Mouse (Mus musculus) heart, embryonic 12.5 days (tissue): Measurements from ENCODE around the gene Gm20388. TPM values are rescaled to one million over a fixed set of nuclear protein-coding genes. Genes with fewer than 3 reads are reported as not detected.
A peak's percentile ranks its signal among the peaks of the same experiment; 100 is the strongest.

Source experiments
- ATAC-seq: fragments of 200-750 bp; cut with Nextera tagmentation; 2 replicates; pipeline ENCODE4 v1.8.0; 2017; ENCODE audit warnings: moderate TSS enrichment, moderate library complexity; ENCODE audit not compliant: insufficient number of reproducible peaks, low FRiP score
- H3K27ac ChIP-seq: fragments of 300-500 bp; sonication (generic); 2 replicates; pipeline ENCODE4 v1.5.1; 2016; ENCODE audit warnings: mild to moderate bottlenecking, moderate library complexity; ENCODE audit not compliant: poor library complexity, severe bottlenecking
- H3K27me3 ChIP-seq: fragments of 300-500 bp; sonication (generic); replicated peaks from 2 replicates; pipeline ENCODE4 v1.6.1; 2016; ENCODE audit warnings: mild to moderate bottlenecking, moderate library complexity
- H3K36me3 ChIP-seq: fragments of 300-500 bp; sonication (generic); 2 replicates; pipeline ENCODE4 v1.6.1; 2016; ENCODE audit warnings: mild to moderate bottlenecking, moderate library complexity
- H3K4me1 ChIP-seq: fragments of 300-500 bp; sonication (generic); replicated peaks from 2 replicates; pipeline ENCODE4 v1.6.1; 2016; ENCODE audit warnings: mild to moderate bottlenecking
- H3K4me2 ChIP-seq: fragments of 300-500 bp; sonication (generic); 2 replicates; pipeline ENCODE4 v1.6.1; 2016; ENCODE audit warnings: mild to moderate bottlenecking, moderate library complexity
- H3K4me3 ChIP-seq: fragments of 300-500 bp; sonication (generic); 2 replicates; pipeline ENCODE4 v1.5.1; 2016; ENCODE audit warnings: mild to moderate bottlenecking
- H3K9ac ChIP-seq: fragments of 300-500 bp; sonication (generic); 2 replicates; pipeline ENCODE4 v1.6.1; 2016; ENCODE audit warnings: mild to moderate bottlenecking, moderate library complexity
- H3K9me3 ChIP-seq: fragments of 300-500 bp; sonication (generic); replicated peaks from 2 replicates; pipeline ENCODE4 v1.6.1; 2016; ENCODE audit warnings: mild to moderate bottlenecking, moderate library complexity
- WGBS: fragments of 180-500 bp; shearing (Covaris S2); methylation state at CpG from one replicate; pipeline ENCODE4 v1.1.7; 2016; 5-methylcytosine and 5-hydroxymethylcytosine counted together
- polyA plus RNA-seq: library from polyadenylated mRNA; unstranded; fragments of >200 nt; fragmentation: Nextera tagmentation; extraction: Ambion mirVana; gene quantifications from 2 replicates; pipeline ENCODE4 v1.2.1, GENCODE M21; 2016

The Gm20388 gene
- polyA plus RNA-seq, 1 experiment from 2014 or later, result not detected

GRCm38 (mm10) chr8:121844765-121845164 lies 1934.1 kb downstream of the Gm20388 start:
- no peak overlapping the region for H3K4me2 ChIP-seq
- H3K4me1 ChIP-seq, result no peaks in the 10 kb centered on the region
- no peak overlapping the region for H3K27ac ChIP-seq
- H3K4me3 ChIP-seq, result no peak overlapping the region
- ATAC-seq, result no peak
- H3K9me3 ChIP-seq, result no peaks in the 10 kb centered on the region
- no peak overlapping the region for H3K9ac ChIP-seq
- WGBS, result 60% methylated on average over 6 of the region's 7 CpGs
- peaks cover 10% of the 10 kb centered on the region; the same call in 1 of the 2 replicates for H3K27me3 ChIP-seq
- H3K36me3 ChIP-seq, result peaks cover 13% of the 10 kb centered on the region

GRCm38 (mm10) chr8:121846815-121847214 lies 1936.2 kb downstream of the Gm20388 start:
- Histone ChIP-seq H3K36me3 (0 out of 2 replicates have a peak, but pooled peaks cover 7% of the 10 kb centered on the region), H3K4me3 (no peak overlapping the region), H3K27me3 (peaks cover 14% of the 10 kb centered on the region; the same call in 1 of the 2 replicates), H3K9ac (no peak overlapping the region), H3K4me1 (peaks cover 8% of the 10 kb centered on the region), H3K9me3 (no peaks in the 10 kb centered on the region), H3K27ac (no peak overlapping the region), H3K4me2 (no peak overlapping the region)
- ATAC-seq, result no peak

DNA sequence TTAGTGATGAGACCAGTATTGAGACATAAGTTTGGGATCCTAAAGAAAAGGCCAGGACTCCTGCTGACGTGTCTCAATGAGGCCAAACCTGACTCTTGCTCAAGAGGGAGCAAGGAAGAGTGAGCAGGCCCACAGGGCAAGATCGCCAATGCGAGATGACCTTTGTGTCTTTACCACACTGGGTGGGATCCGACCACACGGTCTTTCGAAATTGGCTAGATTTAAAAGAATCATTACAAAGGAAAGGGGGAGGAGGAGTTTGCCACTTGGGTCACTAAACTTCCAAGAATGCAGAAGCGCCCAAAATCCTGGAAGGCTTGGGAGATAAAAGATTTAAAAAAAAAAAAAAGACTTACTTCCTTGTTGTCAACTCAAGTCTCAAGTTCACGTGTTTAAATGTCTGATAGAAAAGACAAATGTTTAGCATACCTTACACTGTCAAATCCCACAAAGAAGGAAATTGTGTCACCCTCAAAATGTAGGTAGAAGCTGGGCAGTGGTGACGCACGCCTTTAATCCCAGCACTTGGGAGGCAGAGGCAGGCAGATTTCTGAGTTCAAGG lies 1936.7 kb downstream of the Gm20388 start:
- H3K27ac ChIP-seq, result no peak overlapping the region
- H3K4me2 ChIP-seq, result no peak overlapping the region
- no peaks in the 10 kb centered on the region for H3K9me3 ChIP-seq
- H3K4me3 ChIP-seq, result no peak overlapping the region
- H3K36me3 ChIP-seq, result 0 out of 2 replicates have a peak, but pooled peaks cover 4% of the 10 kb centered on the region
- H3K4me1 ChIP-seq, result peaks cover 13% of the 10 kb centered on the region
- peaks cover 19% of the 10 kb centered on the region; the same call in 1 of the 2 replicates for H3K27me3 ChIP-seq
- H3K9ac ChIP-seq, result no peak overlapping the region
- 73% methylated on average over 10 of the region's 10 CpGs for WGBS
- no peak for ATAC-seq

DNA sequence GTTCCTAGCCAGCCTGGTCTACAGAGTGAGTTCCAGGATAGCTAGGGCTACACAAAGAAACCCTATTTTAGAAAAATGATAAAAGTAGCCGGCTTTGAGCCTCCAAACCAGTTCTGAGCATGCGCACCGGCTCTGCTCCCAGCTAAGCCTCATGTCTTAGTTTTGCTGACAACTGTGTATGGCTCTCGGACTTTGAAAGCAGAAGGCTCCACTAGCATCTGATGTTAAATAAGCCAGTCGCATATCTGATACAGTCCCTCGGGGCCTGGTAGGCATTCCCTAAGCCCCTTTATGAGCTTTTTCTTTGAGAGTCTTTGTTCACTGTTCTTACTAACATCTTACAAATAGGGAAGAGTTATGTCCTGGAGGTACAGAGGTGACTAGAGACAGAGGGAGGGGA lies 1937.3 kb downstream of the Gm20388 start:
- Histone ChIP-seq H3K27ac (no peak overlapping the region), H3K4me1 (peaks cover 17% of the 10 kb centered on the region), H3K9ac (no peak overlapping the region), H3K4me2 (no peak overlapping the region), H3K36me3 (0 out of 2 replicates have a peak, but pooled peaks cover 4% of the 10 kb centered on the region), H3K4me3 (no peak overlapping the region), H3K9me3 (no peaks in the 10 kb centered on the region), H3K27me3 (peaks cover 19% of the 10 kb centered on the region; the same call in 1 of the 2 replicates)
- ATAC-seq, result no peak
- WGBS, result 70% methylated on average over 6 of the region's 6 CpGs

DNA sequence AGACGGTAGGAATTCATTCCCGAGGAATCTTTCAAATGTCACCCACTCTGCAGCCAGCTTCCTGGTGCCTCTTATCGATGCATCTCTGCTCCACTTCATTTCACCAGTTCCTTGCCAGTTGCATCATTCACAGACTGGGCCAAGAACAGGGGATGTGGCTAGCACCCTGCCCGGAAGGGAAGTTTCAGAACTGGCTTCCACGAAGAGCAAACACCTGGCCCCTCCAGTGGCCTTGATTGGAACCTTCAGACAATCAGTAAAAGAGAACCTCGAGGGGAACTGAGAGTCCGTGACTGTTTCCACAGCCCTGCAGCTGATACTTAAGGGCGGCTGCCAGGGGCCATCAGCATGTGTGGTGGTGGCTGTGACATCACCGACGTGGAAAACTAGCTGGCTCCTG lies 1937.9 kb downstream of the Gm20388 start:
- Histone ChIP-seq H3K4me2 (no peak overlapping the region), H3K36me3 (0 out of 2 replicates have a peak, but pooled peaks cover 4% of the 10 kb centered on the region), H3K9me3 (no peaks in the 10 kb centered on the region), H3K4me1 (peaks cover 22% of the 10 kb centered on the region), H3K27me3 (peaks cover 19% of the 10 kb centered on the region; the same call in 1 of the 2 replicates), H3K27ac (no peak overlapping the region), H3K4me3 (no peak overlapping the region), H3K9ac (no peak overlapping the region)
- WGBS, result 57% methylated on average over 10 of the region's 10 CpGs
- no peak for ATAC-seq

DNA sequence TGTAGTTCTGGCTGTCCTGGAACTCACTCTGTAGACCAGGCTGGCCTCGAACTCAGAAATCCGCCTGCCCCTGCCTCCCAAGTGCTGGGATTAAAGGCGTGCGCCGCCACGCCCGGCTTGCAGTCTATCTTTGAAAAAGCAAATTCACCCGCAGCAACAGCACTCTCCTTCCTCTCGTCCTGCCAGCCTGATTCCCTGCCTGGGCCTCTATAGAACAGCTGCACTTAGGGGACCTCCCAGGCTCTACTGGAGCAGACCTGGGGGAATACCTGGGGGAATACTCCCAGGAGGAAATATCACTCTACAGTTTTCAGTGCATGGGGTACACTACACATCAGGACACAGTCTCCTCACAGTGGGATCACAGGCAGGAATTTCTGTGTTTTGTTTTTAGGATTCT lies 1938.7 kb downstream of the Gm20388 start:
- 70% methylated on average over 9 of the region's 9 CpGs for WGBS
- H3K4me1 ChIP-seq, result peaks cover 26% of the 10 kb centered on the region
- no peak overlapping the region for H3K4me3 ChIP-seq
- H3K36me3 ChIP-seq, result no peaks in the 10 kb centered on the region
- H3K27me3 ChIP-seq, result peaks cover 19% of the 10 kb centered on the region; the same call in 1 of the 2 replicates
- no peak overlapping the region for H3K27ac ChIP-seq
- H3K9me3 ChIP-seq, result no peaks in the 10 kb centered on the region
- ATAC-seq, result no peak
- no peak overlapping the region for H3K9ac ChIP-seq
- H3K4me2 ChIP-seq, result no peak overlapping the region

DNA sequence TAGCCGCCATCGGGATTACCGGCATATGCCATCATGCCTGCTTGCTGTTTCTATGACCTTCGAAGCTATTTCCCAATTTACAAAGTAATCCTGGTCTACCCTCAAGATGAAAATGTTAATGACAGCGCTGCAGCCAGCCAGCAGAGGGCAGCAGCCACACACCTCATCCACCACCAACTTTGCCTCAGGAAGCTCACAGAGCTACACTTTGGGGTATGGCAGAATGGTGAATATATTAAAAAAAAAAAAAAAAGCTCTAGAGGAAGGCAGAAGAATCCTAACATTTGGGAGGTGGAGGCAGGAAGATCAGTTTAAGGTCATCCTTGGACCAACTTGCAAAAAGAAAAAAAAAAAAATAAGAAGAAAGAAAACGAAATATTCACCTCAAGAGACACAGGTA lies 1939.4 kb downstream of the Gm20388 start:
- no peak for ATAC-seq
- no peak overlapping the region for H3K27ac ChIP-seq
- no peaks in the 10 kb centered on the region for H3K36me3 ChIP-seq
- H3K9ac ChIP-seq, result no peak overlapping the region
- H3K4me1 ChIP-seq, result peaks cover 26% of the 10 kb centered on the region
- no peak overlapping the region for H3K4me3 ChIP-seq
- no peak overlapping the region for H3K4me2 ChIP-seq
- WGBS, result 14% methylated on average over 6 of the region's 6 CpGs
- H3K27me3 ChIP-seq, result peaks cover 19% of the 10 kb centered on the region; the same call in 1 of the 2 replicates
- 0 out of 2 replicates have a peak, but pooled peaks cover 1% of the 10 kb centered on the region for H3K9me3 ChIP-seq

DNA sequence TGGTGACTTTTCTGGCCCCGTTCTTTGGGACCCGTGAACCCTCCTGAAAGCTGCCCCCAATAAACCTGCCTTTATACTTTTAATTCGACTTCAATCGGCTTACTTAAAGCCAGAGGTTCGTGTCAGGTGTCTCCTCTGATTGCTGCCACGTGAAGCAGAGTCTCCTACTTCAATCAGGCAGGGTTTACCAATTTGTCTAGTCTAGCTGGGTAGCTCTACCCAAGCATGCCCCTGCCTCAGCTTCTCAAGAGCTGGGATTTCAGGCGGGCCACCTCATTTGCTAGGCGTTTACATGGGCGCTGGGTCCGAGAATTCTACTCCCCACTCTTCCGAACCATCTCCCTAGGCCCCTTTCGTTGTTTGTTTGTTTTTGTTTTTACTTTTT lies 1939.8 kb downstream of the Gm20388 start:
- Histone ChIP-seq H3K4me3 (no peak overlapping the region), H3K9me3 (0 out of 2 replicates have a peak, but pooled peaks cover 2% of the 10 kb centered on the region), H3K9ac (peak overlapping the region; percentile 43; the same call in 1 of the 2 replicates), H3K27ac (no peak overlapping the region), H3K4me1 (peaks cover 26% of the 10 kb centered on the region), H3K27me3 (peaks cover 19% of the 10 kb centered on the region; the same call in 1 of the 2 replicates), H3K4me2 (peak overlapping the region; percentile 66), H3K36me3 (no peaks in the 10 kb centered on the region)
- WGBS, result 36% methylated on average over 12 of the region's 12 CpGs
- no peak for ATAC-seq

GRCm38 (mm10) chr8:121850821-121851470 lies 1940.3 kb downstream of the Gm20388 start:
- WGBS, result 5% methylated on average over 24 of the region's 24 CpGs
- peak; percentile 80 for ATAC-seq
- Histone ChIP-seq H3K4me3 (peak overlapping the region; percentile 4; the same call in 1 of the 2 replicates), H3K27ac (no peak overlapping the region), H3K4me2 (peak overlapping the region; percentile 66), H3K27me3 (peaks cover 19% of the 10 kb centered on the region; the same call in 1 of the 2 replicates), H3K9me3 (0 out of 2 replicates have a peak, but pooled peaks cover 2% of the 10 kb centered on the region), H3K36me3 (no peaks in the 10 kb centered on the region), H3K9ac (peak overlapping the region; percentile 43), H3K4me1 (peaks cover 26% of the 10 kb centered on the region)

GRCm38 (mm10) chr8:121851716-121852115 lies 1941.1 kb downstream of the Gm20388 start:
- no peak for ATAC-seq
- Histone ChIP-seq H3K36me3 (no peaks in the 10 kb centered on the region), H3K27me3 (peaks cover 19% of the 10 kb centered on the region; the same call in 1 of the 2 replicates), H3K4me2 (no peak overlapping the region), H3K9me3 (0 out of 2 replicates have a peak, but pooled peaks cover 2% of the 10 kb centered on the region), H3K27ac (no peak overlapping the region), H3K4me3 (no peak overlapping the region), H3K9ac (no peak overlapping the region; the same call in 1 of the 2 replicates), H3K4me1 (peaks cover 26% of the 10 kb centered on the region)
- 54% methylated on average over 7 of the region's 7 CpGs for WGBS

- H3K4me2 ChIP-seq, result no peak overlapping the region
- H3K9ac ChIP-seq, result no peak overlapping the region
- 0 out of 2 replicates have a peak, but pooled peaks cover 2% of the 10 kb centered on the region for H3K9me3 ChIP-seq
- H3K4me1 ChIP-seq, result peaks cover 26% of the 10 kb centered on the region
- 13% methylated on average over 7 of the region's 7 CpGs for WGBS
- H3K27me3 ChIP-seq, result peaks cover 19% of the 10 kb centered on the region; the same call in 1 of the 2 replicates
- ATAC-seq, result no peak
- no peak overlapping the region for H3K4me3 ChIP-seq
- H3K27ac ChIP-seq, result no peak overlapping the region
- H3K36me3 ChIP-seq, result no peaks in the 10 kb centered on the region
Observed at GRCm38 (mm10) chr8:121852464-121852863, 1941.8 kb downstream of the Gm20388 start.
